Mouse (Mus musculus): ENCODE results near the gene Olfr1264. TPM values are rescaled to one million over a fixed set of nuclear protein-coding genes. Genes with fewer than 3 reads are reported as not detected.

Olfr1264 gene
- polyA plus RNA-seq, 1 experiment = not detected

- Histone ChIP-seq H3K4me3 (ENCODE audit: extremely low read depth, insufficient read depth, insufficient read length) (no peak overlapping the region), H3K27ac (ENCODE audit: insufficient read depth, low read length) (no peak overlapping the region), H3K27me3 (ENCODE audit: control insufficient read depth, insufficient read depth, low read length) (no peaks in the 10 kb centered on the region), H3K36me3 (ENCODE audit: control insufficient read depth, insufficient read depth, low read length) (no peaks in the 10 kb centered on the region), H3K4me1 (ENCODE audit: control insufficient read depth, insufficient read depth, insufficient read length) (no peaks in the 10 kb centered on the region)
- WGBS = 79% methylated on average over 2 of the region's 2 CpGs
- DNase-seq (ENCODE audit: low read depth in 1 of 2, low spot score in 2 of 2) = no peak
- TF ChIP-seq POLR2A (IDR thresholded peaks at IDR 0.05; ENCODE audit: low read depth, low read length) = no peak
Measured at GRCm38 (mm10) chr2:89977709-89978108, 47.7 kb downstream of the Olfr1264 start.

- Histone ChIP-seq H3K4me1 (ENCODE audit: control insufficient read depth, insufficient read depth, insufficient read length) (no peaks in the 10 kb centered on the region), H3K4me3 (ENCODE audit: extremely low read depth, insufficient read depth, insufficient read length) (no peak within 1 kb of the TSS), H3K27ac (ENCODE audit: insufficient read depth, low read length) (no peak within 1 kb of the TSS), H3K36me3 (ENCODE audit: control insufficient read depth, insufficient read depth, low read length) (no peaks in the 10 kb centered on the region), H3K27me3 (ENCODE audit: control insufficient read depth, insufficient read depth, low read length) (no peaks in the 10 kb centered on the region)
- WGBS = 66% methylated on average over 2 of the region's 2 CpGs
- no peak for DNase-seq (ENCODE audit: low read depth in 1 of 2, low spot score in 2 of 2)
- TF ChIP-seq POLR2A (IDR thresholded peaks at IDR 0.05; ENCODE audit: low read depth, low read length) (no peak), CTCF (IDR thresholded peaks at IDR 0.05; ENCODE audit: extremely low read depth, insufficient read depth, insufficient read length, insufficient replicate concordance) (no peak)
Measured at GRCm38 (mm10) chr2:89974184-89974583, 51.2 kb downstream of the Olfr1264 start, which contains the start of gene Olfr1260. Olfr1260 (plus strand) TSS chr2:89974340.

Other genes with a start within 250 kb of the Olfr1264 start
- not detected in 2 replicates for gene Olfr1254, start 232.0 kb downstream of the Olfr1264 start, polyA plus RNA-seq (2012; rRNA removed)
- gene Olfr1255, start 213.5 kb downstream of the Olfr1264 start, polyA plus RNA-seq (2012; rRNA removed) = not detected in 2 replicates
- not detected in 2 replicates for gene Olfr1256, start 184.0 kb downstream of the Olfr1264 start, polyA plus RNA-seq (2012; rRNA removed)
- not detected in 2 replicates for gene Olfr48, start 177.4 kb downstream of the Olfr1264 start, polyA plus RNA-seq (2012; rRNA removed)
- not detected in 2 replicates for gene Olfr1257, start 147.1 kb downstream of the Olfr1264 start, polyA plus RNA-seq (2012; rRNA removed)
- gene Olfr1258, start 98.3 kb downstream of the Olfr1264 start, polyA plus RNA-seq (2012; rRNA removed) = not detected in 2 replicates
- gene Olfr1259, start 76.9 kb downstream of the Olfr1264 start, polyA plus RNA-seq (2012; rRNA removed) = not detected in 2 replicates
- gene Olfr1260, start 51.2 kb downstream of the Olfr1264 start, polyA plus RNA-seq (2012; rRNA removed) = not detected in 2 replicates
- not detected in 2 replicates for gene Olfr1261, start 34.4 kb downstream of the Olfr1264 start, polyA plus RNA-seq (2012; rRNA removed)
- gene Olfr1262, start 25.4 kb downstream of the Olfr1264 start, polyA plus RNA-seq (2012; rRNA removed) = not detected in 2 replicates
- not detected in 2 replicates for gene Olfr1263, start 13.4 kb downstream of the Olfr1264 start, polyA plus RNA-seq (2012; rRNA removed)
- gene Olfr1265, start 9.8 kb upstream of the Olfr1264 start, polyA plus RNA-seq (2012; rRNA removed) = not detected in 2 replicates
- gene Olfr140, start 38.0 kb upstream of the Olfr1264 start, polyA plus RNA-seq (2012; rRNA removed) = not detected in 2 replicates
- gene Olfr1269, start 95.8 kb upstream of the Olfr1264 start, polyA plus RNA-seq (2012; rRNA removed) = not detected in 2 replicates
- not detected in 2 replicates for gene Olfr32, start 116.7 kb upstream of the Olfr1264 start, polyA plus RNA-seq (2012; rRNA removed)
- not detected in 2 replicates for gene Olfr1270, start 127.5 kb upstream of the Olfr1264 start, polyA plus RNA-seq (2012; rRNA removed)
- gene Olfr1506, start 198.9 kb upstream of the Olfr1264 start, polyA plus RNA-seq (2012; rRNA removed) = not detected in 2 replicates
- gene Olfr142, start 232.0 kb upstream of the Olfr1264 start, polyA plus RNA-seq (2012; rRNA removed) = not detected in 2 replicates
- not detected in 2 replicates for gene Olfr1271, start 245.5 kb upstream of the Olfr1264 start, polyA plus RNA-seq (2012; rRNA removed)

Data from spleen, adult 2 months (tissue).